Mouse (Mus musculus) heart, embryonic 10.5 days (tissue): ENCODE data around the gene Raph1. TPM values are rescaled to one million over a fixed set of nuclear protein-coding genes. Genes with fewer than 3 reads are reported as not detected.

Source experiments
- DNase-seq: peaks from one replicate; pipeline ENCODE4 v3.0.0-alpha.2; 2017; ENCODE audit warnings: low spot score
- H3K27ac ChIP-seq: fragments of 300-500 bp; sonication (generic); 2 replicates; pipeline ENCODE4 v1.5.1; 2016; ENCODE audit warnings: mild to moderate bottlenecking
- H3K27me3 ChIP-seq: fragments of 300-500 bp; sonication (generic); 2 replicates; pipeline ENCODE4 v1.6.1; 2016; ENCODE audit warnings: mild to moderate bottlenecking; ENCODE audit not compliant: poor library complexity, insufficient read depth, severe bottlenecking
- H3K36me3 ChIP-seq: fragments of 300-500 bp; sonication (generic); 2 replicates; pipeline ENCODE4 v1.6.1; 2016; ENCODE audit warnings: mild to moderate bottlenecking, moderate library complexity
- H3K4me1 ChIP-seq: fragments of 300-500 bp; sonication (generic); 2 replicates; pipeline ENCODE4 v1.6.1; 2016; ENCODE audit warnings: mild to moderate bottlenecking
- H3K4me3 ChIP-seq: fragments of 300-500 bp; sonication (generic); 2 replicates; pipeline ENCODE4 v1.5.1; 2016; ENCODE audit warnings: mild to moderate bottlenecking, moderate library complexity
- H3K9me3 ChIP-seq: fragments of 300-500 bp; sonication (generic); 2 replicates; pipeline ENCODE4 v1.6.1; 2016; ENCODE audit warnings: mild to moderate bottlenecking, moderate library complexity
- WGBS: fragments of 180-500 bp; shearing (Covaris S2); methylation state at CpG from one replicate; pipeline ENCODE4 v1.1.7; 2016; 5-methylcytosine and 5-hydroxymethylcytosine counted together
- polyA plus RNA-seq: library from polyadenylated mRNA; unstranded; fragments of >200 nt; fragmentation: Nextera tagmentation; extraction: Ambion mirVana; gene quantifications from 2 replicates; pipeline ENCODE4 v1.2.1, GENCODE M21; 2016

Raph1 gene
- polyA plus RNA-seq, 1 experiment from 2014 or later: 60.2 TPM

GRCm38 (mm10) chr1:60588887-60589629, 22.2 kb upstream of the Raph1 start:
- peaks cover 12% of the 10 kb centered on the region for H3K4me1 ChIP-seq
- peak overlapping the region; percentile 63; the same call in 1 of the 2 replicates for H3K27ac ChIP-seq
- WGBS: 39% methylated on average over 4 of the region's 4 CpGs
- no peak overlapping the region for H3K4me3 ChIP-seq
- no peak for DNase-seq
- peaks cover 3% of the 10 kb centered on the region; the same call in 1 of the 2 replicates for H3K9me3 ChIP-seq
- H3K27me3 ChIP-seq: no peaks in the 10 kb centered on the region
- H3K36me3 ChIP-seq: no peaks in the 10 kb centered on the region

- no peak overlapping the region for H3K4me3 ChIP-seq
- H3K27ac ChIP-seq: no peak overlapping the region
- no peaks in the 10 kb centered on the region for H3K36me3 ChIP-seq
- 91% methylated on average over 8 of the region's 8 CpGs for WGBS
- DNase-seq: no peak
- no peaks in the 10 kb centered on the region for H3K27me3 ChIP-seq
- H3K4me1 ChIP-seq: no peaks in the 10 kb centered on the region
- H3K9me3 ChIP-seq: peaks cover 3% of the 10 kb centered on the region; the same call in 1 of the 2 replicates
Measured at GRCm38 (mm10) chr1:60580990-60581389, 14.1 kb upstream of the Raph1 start.

GRCm38 (mm10) chr1:60579886-60580285, 13.0 kb upstream of the Raph1 start:
- H3K4me3 ChIP-seq: no peak overlapping the region
- H3K36me3 ChIP-seq: no peaks in the 10 kb centered on the region

GRCm38 (mm10) chr1:60572699-60573098, 5.8 kb upstream of the Raph1 start:
- Histone ChIP-seq H3K36me3 (no peaks in the 10 kb centered on the region), H3K4me3 (no peak overlapping the region), H3K4me1 (peaks cover 19% of the 10 kb centered on the region), H3K27me3 (no peaks in the 10 kb centered on the region), H3K9me3 (no peaks in the 10 kb centered on the region), H3K27ac (no peak overlapping the region)
- WGBS: 58% methylated on average over 3 of the region's 3 CpGs
- DNase-seq: no peak

More at GRCm38 (mm10) chr1:60579886-60580285, 13.0 kb upstream of the Raph1 start:
- H3K9me3 ChIP-seq: no peaks in the 10 kb centered on the region
- H3K27me3 ChIP-seq: no peaks in the 10 kb centered on the region
- 59% methylated on average over 1 of the region's 1 CpGs for WGBS
- H3K4me1 ChIP-seq: no peaks in the 10 kb centered on the region
- no peak overlapping the region; the same call in 1 of the 2 replicates for H3K27ac ChIP-seq
- DNase-seq: no peak

GRCm38 (mm10) chr1:60569741-60570140, 2.8 kb upstream of the Raph1 start:
- Histone ChIP-seq H3K36me3 (no peaks in the 10 kb centered on the region), H3K9me3 (no peaks in the 10 kb centered on the region), H3K4me1 (peaks cover 29% of the 10 kb centered on the region), H3K27me3 (no peaks in the 10 kb centered on the region), H3K4me3 (no peak overlapping the region), H3K27ac (no peak overlapping the region)
- 91% methylated on average over 7 of the region's 7 CpGs for WGBS
- DNase-seq: no peak

GRCm38 (mm10) chr1:60569210-60569609, 2.3 kb upstream of the Raph1 start:
- no peak overlapping the region for H3K4me3 ChIP-seq
- no peaks in the 10 kb centered on the region for H3K9me3 ChIP-seq
- DNase-seq: no peak
- peaks cover 30% of the 10 kb centered on the region for H3K4me1 ChIP-seq
- no peak overlapping the region for H3K27ac ChIP-seq
- no peaks in the 10 kb centered on the region for H3K27me3 ChIP-seq
- WGBS: 52% methylated on average over 5 of the region's 5 CpGs
- H3K36me3 ChIP-seq: no peaks in the 10 kb centered on the region

GRCm38 (mm10) chr1:60567321-60567720, 417 bp upstream of the Raph1 start:
- no peaks in the 10 kb centered on the region for H3K9me3 ChIP-seq
- H3K27me3 ChIP-seq: no peaks in the 10 kb centered on the region
- peaks cover 24% of the 10 kb centered on the region for H3K4me1 ChIP-seq
- peak overlapping the region; percentile 95 for H3K27ac ChIP-seq
- 18% methylated on average over 5 of the region's 5 CpGs for WGBS
- peaks cover 1% of the 10 kb centered on the region; the same call in 1 of the 2 replicates for H3K36me3 ChIP-seq
- H3K4me3 ChIP-seq: peak overlapping the region; percentile 92
- DNase-seq: no peak

- H3K4me1 ChIP-seq: peaks cover 20% of the 10 kb centered on the region
- peak; percentile 79 for DNase-seq
- peak overlapping the region; percentile 92 for H3K4me3 ChIP-seq
- no peaks in the 10 kb centered on the region for H3K9me3 ChIP-seq
- peak overlapping the region; percentile 95 for H3K27ac ChIP-seq
- peaks cover 14% of the 10 kb centered on the region for H3K36me3 ChIP-seq
- no peaks in the 10 kb centered on the region for H3K27me3 ChIP-seq
- under 1% methylated on average over 55 of the region's 56 CpGs for WGBS
Measured at GRCm38 (mm10) chr1:60565931-60566630, 823 bp downstream of the Raph1 start.

- Histone ChIP-seq H3K27ac (peak overlapping the region; percentile 95), H3K4me3 (peak overlapping the region; percentile 92), H3K4me1 (peaks cover 20% of the 10 kb centered on the region), H3K36me3 (peaks cover 21% of the 10 kb centered on the region), H3K27me3 (no peaks in the 10 kb centered on the region), H3K9me3 (no peaks in the 10 kb centered on the region)
- DNase-seq: peak; percentile 78
- 3% methylated on average over 13 of the region's 13 CpGs for WGBS
Measured at GRCm38 (mm10) chr1:60565270-60565920, 1.5 kb downstream of the Raph1 start.

- DNase-seq: no peak
- Histone ChIP-seq H3K4me3 (peak overlapping the region; percentile 92), H3K4me1 (peaks cover 20% of the 10 kb centered on the region), H3K27me3 (no peaks in the 10 kb centered on the region), H3K9me3 (no peaks in the 10 kb centered on the region), H3K36me3 (peaks cover 24% of the 10 kb centered on the region), H3K27ac (no peak overlapping the region)
- WGBS: 84% methylated on average over 5 of the region's 5 CpGs
Measured at GRCm38 (mm10) chr1:60564691-60565090, 2.2 kb downstream of the Raph1 start.

- DNase-seq: no peak
- no peak overlapping the region for H3K4me3 ChIP-seq
- peaks cover 32% of the 10 kb centered on the region for H3K36me3 ChIP-seq
- H3K9me3 ChIP-seq: no peaks in the 10 kb centered on the region
- no peak overlapping the region for H3K27ac ChIP-seq
- peaks cover 10% of the 10 kb centered on the region for H3K4me1 ChIP-seq
- H3K27me3 ChIP-seq: no peaks in the 10 kb centered on the region
Measured at GRCm38 (mm10) chr1:60563021-60563420, 3.9 kb downstream of the Raph1 start.

GRCm38 (mm10) chr1:60543681-60544080, 23.2 kb downstream of the Raph1 start:
- Histone ChIP-seq H3K4me3 (no peak overlapping the region), H3K4me1 (0 out of 2 replicates have a peak, but pooled peaks cover 3% of the 10 kb centered on the region), H3K27me3 (no peaks in the 10 kb centered on the region), H3K9me3 (peaks cover 10% of the 10 kb centered on the region), H3K36me3 (peaks cover 20% of the 10 kb centered on the region), H3K27ac (no peak overlapping the region)
- WGBS: 21% methylated on average over 1 of the region's 1 CpGs
- DNase-seq: no peak

- H3K27ac ChIP-seq: no peak overlapping the region
- DNase-seq: no peak
- H3K4me1 ChIP-seq: 0 out of 2 replicates have a peak, but pooled peaks cover 3% of the 10 kb centered on the region
- H3K27me3 ChIP-seq: no peaks in the 10 kb centered on the region
- 92% methylated on average over 3 of the region's 3 CpGs for WGBS
- H3K9me3 ChIP-seq: no peaks in the 10 kb centered on the region
- H3K4me3 ChIP-seq: no peak overlapping the region
- H3K36me3 ChIP-seq: no peaks in the 10 kb centered on the region
Measured at GRCm38 (mm10) chr1:60539272-60539671, 27.6 kb downstream of the Raph1 start.
